In genomic region chr16:28905567-28906289, GRCm38 (mm10) we compare ENCODE assay signal across 20 mouse cellular contexts. TPM values are rescaled to one million over a fixed set of nuclear protein-coding genes. Genes with fewer than 3 reads are reported as not detected.
DNase-seq lines count a peak whose midpoint lies in the region; ATAC-seq and TF ChIP-seq lines count a peak whose summit lies in the region.
"Had no signal": no experiment of that assay in that cellular context is flagged by ENCODE, and none has a peak within 500 bp of the region (broad histone marks: within the 10 kb centered on the region; RNA-seq: fewer than 3 reads in every experiment).

No protein-coding gene starts in this region.

- no peak for TF ChIP-seq CTCF in gastrocnemius, adult 2 months (IDR thresholded peaks at IDR 0.05)
- TF ChIP-seq CTCF in lung, postnatal 0 days (IDR thresholded peaks at IDR 0.05), result no peak

- H3K9me3 ChIP-seq in lung, postnatal 0 days (ENCODE audit: low read length), result no peaks in the 10 kb centered on the region
- H3K9me3 ChIP-seq in liver, embryonic 15.5 days (replicated peaks), result no peaks in the 10 kb centered on the region
- no peaks in the 10 kb centered on the region for H3K9me3 ChIP-seq in hindbrain, embryonic 11.5 days (ENCODE audit: control insufficient read depth, low read length)
- H3K9me3 ChIP-seq: hindbrain, embryonic 13.5 days had no signal

- H3K4me2 ChIP-seq in lung, postnatal 0 days (replicated peaks; ENCODE audit: low read depth, low read length), result no peak overlapping the region
- 0 out of 2 replicates have a peak overlapping the region, but pooled peaks have one; percentile 16 for H3K4me2 ChIP-seq in liver, embryonic 15.5 days
- H3K4me2 ChIP-seq in hindbrain, embryonic 11.5 days (replicated peaks; ENCODE audit: low read depth, low read length), result no peak overlapping the region
- H3K4me2 ChIP-seq: hindbrain, embryonic 13.5 days had no signal

- H3K27me3 ChIP-seq in lung, postnatal 0 days (replicated peaks; ENCODE audit: insufficient read depth, low read length), result no peaks in the 10 kb centered on the region
- H3K27me3 ChIP-seq in liver, embryonic 15.5 days, result no peaks in the 10 kb centered on the region
- H3K27me3 ChIP-seq in hindbrain, embryonic 11.5 days (ENCODE audit: control insufficient read depth, insufficient read depth, low read length), result no peaks in the 10 kb centered on the region

- H3K4me1 ChIP-seq in lung, postnatal 0 days (ENCODE audit: insufficient read depth, low read depth, low read length), result no peaks in the 10 kb centered on the region
- H3K4me1 ChIP-seq in liver, embryonic 15.5 days (replicated peaks), result peaks cover 4% of the 10 kb centered on the region; the same call in 1 of the 2 replicates
- no peaks in the 10 kb centered on the region for H3K4me1 ChIP-seq in hindbrain, embryonic 11.5 days (replicated peaks; ENCODE audit: control insufficient read depth, insufficient read depth, low read length)

- TF ChIP-seq EP300 in lung, postnatal 0 days (IDR thresholded peaks at IDR 0.05), result no peak

- intact Hi-C loops in gastrocnemius, adult 2 months (cut with DNase I), result no loop called here

- 72% methylated on average over 11 of the region's 11 CpGs for WGBS in lung, postnatal 0 days
- 59% methylated on average over 11 of the region's 11 CpGs for WGBS in liver, embryonic 15.5 days (ENCODE audit: insufficient replicate concordance)
- WGBS in hindbrain, embryonic 11.5 days, result 83% methylated on average over 11 of the region's 11 CpGs

- no peak for DNase-seq in gastrocnemius, adult 2 months
- DNase-seq in gastrocnemius, postnatal 4 days (ENCODE audit: low spot score in 2 of 2), result no peak
- no peak for DNase-seq in lung, postnatal 0 days (ENCODE audit: low spot score)
- DNase-seq in lung, postnatal 25 days (ENCODE audit: low spot score), result no peak
- no peak for DNase-seq in spleen, postnatal 4 days (ENCODE audit: low spot score in 2 of 2)
- no peak for DNase-seq in neural tube, embryonic 10.5 days (ENCODE audit: extremely low spot score, low spot score)
- DNase-seq in hindbrain, embryonic 11.5 days (ENCODE audit: low spot score), result no peak
- DNase-seq: adrenal gland, adult 2 months; cerebellum, adult 11-12 months; cerebellum, postnatal 25 days; gastrocnemius, postnatal 10 days; layer of hippocampus, postnatal 36 days; midbrain, embryonic 14.5 days had no signal

- ATAC-seq in lung, postnatal 0 days, result no peak
- ATAC-seq in liver, embryonic 15.5 days (ENCODE audit: insufficient read depth), result no peak
- no peak for ATAC-seq in hindbrain, embryonic 11.5 days (ENCODE audit: low FRiP score)

- H3K9ac ChIP-seq in lung, postnatal 0 days (replicated peaks; ENCODE audit: low read depth), result no peak overlapping the region
- H3K9ac ChIP-seq in liver, embryonic 15.5 days, result no peak overlapping the region
- H3K9ac ChIP-seq in hindbrain, embryonic 11.5 days (ENCODE audit: low read depth, low read length), result no peak overlapping the region
- H3K9ac ChIP-seq: hindbrain, embryonic 13.5 days; liver, embryonic 14.5 days had no signal

- peak overlapping the region; percentile 7; the same call in 1 of the 2 replicates for H3K27ac ChIP-seq in gastrocnemius, adult 2 months
- H3K27ac ChIP-seq in lung, postnatal 0 days (ENCODE audit: low read length), result peak overlapping the region; percentile 34
- peak overlapping the region; percentile 14; the same call in 1 of the 2 replicates for H3K27ac ChIP-seq in liver, embryonic 15.5 days (replicated peaks)
- no peak overlapping the region for H3K27ac ChIP-seq in hindbrain, embryonic 11.5 days (ENCODE audit: low read depth, low read length)
- H3K27ac ChIP-seq: hindbrain, embryonic 13.5 days; liver, embryonic 14.5 days had no signal

- H3K4me3 ChIP-seq in gastrocnemius, adult 2 months, result no peak overlapping the region
- no peak overlapping the region for H3K4me3 ChIP-seq in lung, postnatal 0 days (ENCODE audit: low read depth, low read length)
- no peak overlapping the region for H3K4me3 ChIP-seq in liver, embryonic 15.5 days (replicated peaks)
- no peak overlapping the region for H3K4me3 ChIP-seq in hindbrain, embryonic 11.5 days (ENCODE audit: low read depth, low read length)
- H3K4me3 ChIP-seq: hindbrain, embryonic 13.5 days; myocyte had no signal

- H3K36me3 ChIP-seq in lung, postnatal 0 days (ENCODE audit: insufficient read depth, low read length), result no peaks in the 10 kb centered on the region
- H3K36me3 ChIP-seq in liver, embryonic 15.5 days (replicated peaks), result no peaks in the 10 kb centered on the region
- no peaks in the 10 kb centered on the region for H3K36me3 ChIP-seq in hindbrain, embryonic 11.5 days (ENCODE audit: control insufficient read depth, insufficient read depth, low read length)

RNA-seq across cellular contexts. Expression of gene Mb21d2, which starts 23.7 kb away (rescaled TPM):
- 1 to 10 TPM; 7.2 to 9.6 TPM for total RNA-seq in gastrocnemius, adult 2 months (2021)
- total RNA-seq in gastrocnemius, postnatal 4 days (2021), result 10 to 100 TPM; 11.4 to 12.5 TPM
- 3.8 and 5.0 TPM in 2 replicates for polyA plus RNA-seq in lung, postnatal 0 days (2015; fragmentation: Nextera tagmentation; extraction: Ambion mirVana)
- polyA plus RNA-seq in liver, embryonic 15.5 days (2015; fragmentation: Nextera tagmentation; extraction: Ambion mirVana), result 1.3 and 1.5 TPM in 2 replicates
- polyA plus RNA-seq in hindbrain, embryonic 11.5 days (2014; fragmentation: Nextera tagmentation; extraction: Ambion mirVana), result 8.6 and 9.5 TPM in 2 replicates
- total RNA-seq: megakaryocyte progenitor cell, adult 5-6 weeks; MEL; neutrophil, adult 5-6 weeks had no signal
